ENCODE assay signal across 8 mouse cellular contexts in the genomic region with DNA sequence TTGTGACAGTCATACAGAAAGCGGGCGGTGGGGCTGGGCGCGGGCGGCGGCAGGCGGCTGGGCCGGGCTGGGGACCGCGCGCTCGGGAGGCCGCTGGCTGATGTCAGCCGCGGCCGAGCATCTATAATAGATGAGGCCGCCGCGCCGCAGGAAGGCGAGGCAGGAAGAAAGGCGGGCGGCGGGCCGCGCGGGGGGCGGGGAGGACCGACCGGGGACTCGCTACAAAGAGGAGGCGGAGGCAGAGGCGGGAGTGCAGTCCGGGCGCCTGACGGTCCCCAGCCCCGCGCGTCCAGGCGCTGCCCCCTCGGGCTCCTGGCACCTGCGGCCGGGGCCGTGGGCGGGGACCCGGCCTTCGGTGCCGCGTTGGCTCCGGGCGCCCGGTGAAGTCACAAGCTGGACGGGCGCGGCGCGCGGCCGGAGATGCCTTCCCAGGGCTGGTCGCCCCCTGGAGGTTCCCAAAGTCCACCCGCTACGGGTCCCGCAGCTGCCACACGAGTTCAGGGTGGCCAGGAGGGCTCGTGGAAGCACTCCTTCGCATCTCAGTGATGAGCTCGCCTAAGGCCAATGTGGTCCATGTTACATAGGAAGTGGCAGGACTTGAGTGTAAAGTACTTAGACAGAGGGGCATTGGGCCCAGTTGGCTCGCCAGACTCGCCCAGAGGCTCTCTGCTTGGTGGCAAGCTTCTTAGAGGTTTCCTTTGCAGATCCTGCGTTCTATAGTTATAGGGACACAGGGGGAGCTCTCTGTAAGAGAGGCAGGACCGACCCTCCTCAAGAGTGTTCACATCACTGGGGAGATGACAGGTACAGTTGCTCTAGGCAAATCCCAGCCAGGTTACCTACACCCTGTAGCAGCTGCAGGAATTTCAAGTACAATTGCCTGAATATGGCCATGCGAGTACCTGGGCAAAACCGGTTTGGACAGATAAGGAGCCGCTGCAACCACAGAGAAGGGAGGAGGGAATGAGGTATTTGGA. TPM values are rescaled to one million over a fixed set of nuclear protein-coding genes. Genes with fewer than 3 reads are reported as not detected.
DNase-seq lines count a peak whose midpoint lies in the region; ATAC-seq and TF ChIP-seq lines count a peak whose summit lies in the region.

TSS of gene Coro2b (minus strand) at position 390 of the 977 bp plus-strand sequence.

- peaks cover 5% of the 10 kb centered on the region for H3K4me1 ChIP-seq in embryonic facial prominence, embryonic 11.5 days (ENCODE audit: control insufficient read depth, insufficient read depth, low read length)
- H3K4me1 ChIP-seq in kidney, adult 2 months (ENCODE audit: control insufficient read depth, insufficient read depth, low read length): no peaks in the 10 kb centered on the region
- peaks cover 7% of the 10 kb centered on the region for H3K4me1 ChIP-seq in limb, embryonic 14.5 days (ENCODE audit: control insufficient read depth, insufficient read depth, low read length)
- H3K4me1 ChIP-seq in midbrain, postnatal 0 days (ENCODE audit: insufficient read depth, low read length): peaks cover 20% of the 10 kb centered on the region

- TF ChIP-seq POLR2A in kidney, adult 2 months (IDR thresholded peaks at IDR 0.05; ENCODE audit: low read depth, low read length): no peak
- 0 out of 2 replicates have a peak, but pooled peaks have one; percentile 23 for TF ChIP-seq POLR2A in limb, embryonic 14.5 days (IDR thresholded peaks at IDR 0.05; ENCODE audit: borderline replicate concordance, extremely low read depth, insufficient read depth, insufficient read length)

- peak; percentile 56 for DNase-seq in 3134 (ENCODE audit: extremely low read depth, insufficient read length, low spot score)
- peak; percentile 82 for DNase-seq in adrenal gland, adult 2 months
- peak; percentile 76 for DNase-seq in embryonic facial prominence, embryonic 11.5 days (ENCODE audit: low spot score)
- DNase-seq in heart, adult 9 months (ENCODE audit: low spot score in 2 of 2): peak; percentile 78 to 82
- peak; percentile 83 for DNase-seq in kidney, adult 2 months
- peak; percentile 43 for DNase-seq in limb, embryonic 14.5 days (ENCODE audit: low spot score)
- peak; percentile 73 for DNase-seq in midbrain, postnatal 0 days (ENCODE audit: low spot score)
- DNase-seq in testis, postnatal 10 days (ENCODE audit: low spot score): peak; percentile 75

- no peak for TF ChIP-seq CTCF in kidney, adult 2 months (conservative IDR thresholded peaks at IDR 0.05; ENCODE audit: insufficient read depth, insufficient read length, low read depth, low read length)
- TF ChIP-seq CTCF in midbrain, postnatal 0 days (IDR thresholded peaks at IDR 0.05): peak; percentile 44

- peak within 1 kb of the TSS; percentile 86 for H3K9ac ChIP-seq in embryonic facial prominence, embryonic 11.5 days (replicated peaks; ENCODE audit: low read length)
- H3K9ac ChIP-seq in limb, embryonic 14.5 days (ENCODE audit: low read depth, low read length, severe bottlenecking): peak within 1 kb of the TSS; percentile 78
- H3K9ac ChIP-seq in midbrain, postnatal 0 days (replicated peaks; ENCODE audit: low read length, poor library complexity, severe bottlenecking): peak within 1 kb of the TSS; percentile 90

- no peaks in the 10 kb centered on the region for H3K36me3 ChIP-seq in embryonic facial prominence, embryonic 11.5 days (replicated peaks; ENCODE audit: control insufficient read depth, insufficient read depth, low read depth, low read length)
- no peaks in the 10 kb centered on the region for H3K36me3 ChIP-seq in kidney, adult 2 months (ENCODE audit: control insufficient read depth, insufficient read depth, low read length)
- H3K36me3 ChIP-seq in limb, embryonic 14.5 days (ENCODE audit: control insufficient read depth, insufficient read depth, low read length): no peaks in the 10 kb centered on the region
- H3K36me3 ChIP-seq in midbrain, postnatal 0 days (ENCODE audit: insufficient read depth, low read length): no peaks in the 10 kb centered on the region

- peak within 1 kb of the TSS; percentile 95 for H3K4me2 ChIP-seq in embryonic facial prominence, embryonic 11.5 days (ENCODE audit: low read depth, low read length)
- H3K4me2 ChIP-seq in limb, embryonic 14.5 days (replicated peaks; ENCODE audit: low read depth, low read length, severe bottlenecking): peak within 1 kb of the TSS; percentile 98
- peak within 1 kb of the TSS; percentile 85 for H3K4me2 ChIP-seq in midbrain, postnatal 0 days (ENCODE audit: low read depth, low read length, poor library complexity, severe bottlenecking)

- H3K4me3 ChIP-seq in embryonic facial prominence, embryonic 11.5 days (ENCODE audit: low read depth, low read length): peak within 1 kb of the TSS; percentile 72
- peak within 1 kb of the TSS; percentile 49 for H3K4me3 ChIP-seq in kidney, adult 2 months (ENCODE audit: insufficient read depth, low read depth, low read length)
- peak within 1 kb of the TSS; percentile 69 for H3K4me3 ChIP-seq in limb, embryonic 14.5 days (replicated peaks; ENCODE audit: low read length)
- peak within 1 kb of the TSS; percentile 71 for H3K4me3 ChIP-seq in midbrain, postnatal 0 days (ENCODE audit: low read depth, low read length)

- H3K27me3 ChIP-seq in embryonic facial prominence, embryonic 11.5 days (ENCODE audit: control insufficient read depth, insufficient read depth, low read length): no peaks in the 10 kb centered on the region
- H3K27me3 ChIP-seq in kidney, adult 2 months (replicated peaks; ENCODE audit: control insufficient read depth, insufficient read depth, low read length): no peaks in the 10 kb centered on the region
- no peaks in the 10 kb centered on the region for H3K27me3 ChIP-seq in limb, embryonic 14.5 days (ENCODE audit: control insufficient read depth, insufficient read depth, low read length)
- H3K27me3 ChIP-seq in midbrain, postnatal 0 days (ENCODE audit: insufficient read depth, low read length): no peaks in the 10 kb centered on the region

- H3K9me3 ChIP-seq in embryonic facial prominence, embryonic 11.5 days (replicated peaks; ENCODE audit: control insufficient read depth, low read length): no peaks in the 10 kb centered on the region
- H3K9me3 ChIP-seq in limb, embryonic 14.5 days (ENCODE audit: control insufficient read depth, low read length): no peaks in the 10 kb centered on the region
- no peaks in the 10 kb centered on the region for H3K9me3 ChIP-seq in midbrain, postnatal 0 days (ENCODE audit: low read length)

- whole genome bisulfite sequencing in embryonic facial prominence, embryonic 11.5 days: 3% methylated on average over 60 of the region's 74 CpGs
- WGBS in kidney, adult 2 months: 4% methylated on average over 74 of the region's 74 CpGs
- 1% methylated on average over 47 of the region's 74 CpGs for WGBS in limb, embryonic 14.5 days
- WGBS in midbrain, postnatal 0 days: 2% methylated on average over 65 of the region's 74 CpGs

- peak; percentile 25; the same call in 1 of the 2 replicates for ATAC-seq in embryonic facial prominence, embryonic 11.5 days (replicated peaks; ENCODE audit: insufficient number of reproducible peaks, low FRiP score, low TSS enrichment, low read depth)
- ATAC-seq in limb, embryonic 14.5 days (ENCODE audit: low FRiP score, low read depth): 0 out of 2 replicates have a peak, but pooled peaks have one; percentile 27
- peak; percentile 31 for ATAC-seq in midbrain, postnatal 0 days (ENCODE audit: low FRiP score)

- H3K27ac ChIP-seq in embryonic facial prominence, embryonic 11.5 days (replicated peaks; ENCODE audit: low read depth, low read length): peak within 1 kb of the TSS; percentile 57
- no peak within 1 kb of the TSS for H3K27ac ChIP-seq in kidney, adult 2 months (ENCODE audit: insufficient read depth, low read depth, low read length)
- peak within 1 kb of the TSS; percentile 22; the same call in 1 of the 2 replicates for H3K27ac ChIP-seq in limb, embryonic 14.5 days (replicated peaks; ENCODE audit: low read depth, low read length)
- peak within 1 kb of the TSS; percentile 97 for H3K27ac ChIP-seq in midbrain, postnatal 0 days (ENCODE audit: low read depth, low read length)

RNA-seq across cellular contexts. Expression of gene Coro2b, which starts in this region (rescaled TPM):
- total RNA-seq in adrenal gland, adult 2 months (2021): 10 to 100 TPM; 13.1 to 15.3 TPM
- polyA plus RNA-seq in adrenal gland, adult 2 months (2012; rRNA removed): 14.3 and 15.5 TPM in 2 replicates
- polyA plus RNA-seq in embryonic facial prominence, embryonic 11.5 days (2014; fragmentation: Nextera tagmentation; extraction: Ambion mirVana): 6.5 and 8.7 TPM in 2 replicates
- 9.8 and 11.0 TPM in 2 replicates for polyA plus RNA-seq in kidney, adult 2 months (2012; rRNA removed)
- polyA plus RNA-seq in limb, embryonic 14.5 days (2012; rRNA removed): 20.8 and 29.8 TPM in 2 replicates
- polyA plus RNA-seq in limb, embryonic 14.5 days (2014; fragmentation: Nextera tagmentation; extraction: Ambion mirVana): 10.3 and 11.0 TPM in 2 replicates
- 36.2 and 45.8 TPM in 2 replicates for total RNA-seq in midbrain, postnatal 0 days (2014; rRNA removed)
- polyA plus RNA-seq in midbrain, postnatal 0 days (2015; fragmentation: Nextera tagmentation; extraction: Ambion mirVana): 21.4 and 22.8 TPM in 2 replicates
